Mouse (Mus musculus): ENCODE measurements at regions not wholly inside any gene's neighbourhood (a gene's known extent, or its start where the extent isn't known, plus 50 kb on each side); places are given as distances from the start of the nearest gene placed in this dataset.

DNA sequence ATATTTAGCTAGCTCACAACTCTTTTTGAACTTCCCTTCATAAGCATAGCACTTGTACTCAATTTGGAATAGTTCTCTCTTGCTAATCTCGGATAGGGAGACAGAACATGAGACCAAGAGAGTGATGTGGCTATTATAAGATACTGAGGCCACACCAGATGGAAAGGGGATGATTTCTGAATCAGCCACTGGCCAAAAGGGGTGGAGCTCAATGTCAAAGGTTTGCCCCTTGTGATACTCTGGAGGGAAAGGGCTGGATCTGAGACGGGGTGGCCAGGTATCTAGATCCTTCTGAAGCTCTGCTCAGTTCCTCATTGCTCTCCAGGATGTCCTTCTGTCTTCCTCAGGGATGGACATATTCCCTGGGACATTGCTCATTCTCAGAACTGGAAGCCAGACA, 277.6 kb downstream of the Ccser2 start:
- Histone ChIP-seq H3K4me2 (replicated peaks; ENCODE audit: low read depth, low read length) (no peak overlapping the region), H3K36me3 (ENCODE audit: insufficient read depth, low read length) (no peaks in the 10 kb centered on the region), H3K27ac (ENCODE audit: low read length) (no peak overlapping the region), H3K4me1 (ENCODE audit: insufficient read depth, low read depth, low read length) (no peaks in the 10 kb centered on the region), H3K4me3 (ENCODE audit: low read depth, low read length) (no peak overlapping the region), H3K27me3 (replicated peaks; ENCODE audit: insufficient read depth, low read length) (no peaks in the 10 kb centered on the region), H3K9ac (replicated peaks; ENCODE audit: low read depth) (no peak overlapping the region), H3K9me3 (ENCODE audit: low read length) (no peaks in the 10 kb centered on the region)
- DNase-seq (ENCODE audit: low spot score) (no peak), ATAC-seq (no peak)
- 70% methylated on average over 2 of the region's 2 CpGs for WGBS
- TF ChIP-seq EP300 (IDR thresholded peaks at IDR 0.05) (no peak), CTCF (IDR thresholded peaks at IDR 0.05) (no peak)

DNA sequence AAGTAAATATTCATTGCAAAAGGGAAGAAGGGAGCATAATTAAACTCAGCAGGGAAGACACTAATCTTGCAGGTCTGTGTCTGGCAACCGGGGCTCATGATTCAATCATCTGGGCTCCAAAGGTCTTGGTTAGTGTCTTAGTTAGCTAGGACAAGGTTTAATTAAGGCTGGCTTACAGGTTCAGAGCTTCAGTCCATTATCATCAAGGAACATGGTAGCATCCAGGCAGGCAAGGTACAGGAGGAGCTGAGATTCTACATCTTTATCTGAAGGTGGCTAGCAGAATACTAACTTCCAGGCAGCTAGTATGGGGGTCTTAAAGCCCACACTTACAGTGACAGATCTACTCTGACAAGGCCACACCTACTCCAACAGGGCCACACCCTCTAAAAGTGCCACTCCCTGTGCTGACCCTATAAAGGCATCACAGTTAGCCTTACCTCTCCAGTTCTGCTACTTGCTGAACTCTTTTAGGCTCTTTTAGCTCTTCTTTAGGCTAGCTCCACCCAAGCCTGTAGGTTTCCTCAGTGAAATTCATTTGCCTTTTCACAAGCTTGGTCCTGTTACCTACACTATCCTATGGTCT, 309.8 kb downstream of the Ccser2 start:
- TF ChIP-seq EP300 (IDR thresholded peaks at IDR 0.05) (no peak), CTCF (IDR thresholded peaks at IDR 0.05) (no peak)
- ATAC-seq (no peak), DNase-seq (ENCODE audit: low spot score) (no peak)
- no peaks in the 10 kb centered on the region for H3K36me3 ChIP-seq (ENCODE audit: insufficient read depth, low read length)
- no peak overlapping the region for H3K4me3 ChIP-seq (ENCODE audit: low read depth, low read length)
- WGBS, result 77% methylated on average over 1 of the region's 1 CpGs
- H3K27me3 ChIP-seq (replicated peaks; ENCODE audit: insufficient read depth, low read length), result no peaks in the 10 kb centered on the region
- H3K27ac ChIP-seq (ENCODE audit: low read length), result no peak overlapping the region
- no peaks in the 10 kb centered on the region for H3K9me3 ChIP-seq (ENCODE audit: low read length)
- H3K4me2 ChIP-seq (replicated peaks; ENCODE audit: low read depth, low read length), result no peak overlapping the region
- no peak overlapping the region for H3K9ac ChIP-seq (replicated peaks; ENCODE audit: low read depth)
- H3K4me1 ChIP-seq (ENCODE audit: insufficient read depth, low read depth, low read length), result no peaks in the 10 kb centered on the region

DNA sequence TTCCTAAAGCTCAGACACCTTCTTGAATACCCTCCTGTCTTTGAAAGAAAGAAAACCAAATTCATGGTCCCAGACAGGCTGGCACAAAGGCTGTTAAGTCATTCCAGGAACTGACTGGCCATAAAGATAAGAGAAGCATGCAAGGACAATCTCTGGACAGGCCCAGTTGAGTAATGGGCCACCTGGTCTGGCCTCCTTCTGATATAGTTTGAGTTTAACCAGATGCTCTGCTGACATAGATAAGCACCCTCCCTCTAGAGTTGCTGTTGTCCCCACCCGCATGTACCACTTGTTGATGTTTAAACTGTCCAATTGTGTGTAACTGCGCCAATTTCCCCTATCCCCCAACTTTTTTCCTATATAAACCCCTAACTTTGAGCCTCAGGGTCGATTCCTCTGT, 310.4 kb downstream of the Ccser2 start:
- 58% methylated on average over 3 of the region's 3 CpGs for WGBS
- Histone ChIP-seq H3K36me3 (ENCODE audit: insufficient read depth, low read length) (no peaks in the 10 kb centered on the region), H3K27me3 (replicated peaks; ENCODE audit: insufficient read depth, low read length) (no peaks in the 10 kb centered on the region), H3K9me3 (ENCODE audit: low read length) (no peaks in the 10 kb centered on the region), H3K9ac (replicated peaks; ENCODE audit: low read depth) (no peak overlapping the region), H3K4me3 (ENCODE audit: low read depth, low read length) (no peak overlapping the region), H3K4me1 (ENCODE audit: insufficient read depth, low read depth, low read length) (no peaks in the 10 kb centered on the region), H3K4me2 (replicated peaks; ENCODE audit: low read depth, low read length) (no peak overlapping the region), H3K27ac (ENCODE audit: low read length) (no peak overlapping the region)
- no peak for ATAC-seq
- no peak for DNase-seq (ENCODE audit: low spot score)
- TF ChIP-seq EP300 (IDR thresholded peaks at IDR 0.05) (no peak), CTCF (IDR thresholded peaks at IDR 0.05) (no peak)

DNA sequence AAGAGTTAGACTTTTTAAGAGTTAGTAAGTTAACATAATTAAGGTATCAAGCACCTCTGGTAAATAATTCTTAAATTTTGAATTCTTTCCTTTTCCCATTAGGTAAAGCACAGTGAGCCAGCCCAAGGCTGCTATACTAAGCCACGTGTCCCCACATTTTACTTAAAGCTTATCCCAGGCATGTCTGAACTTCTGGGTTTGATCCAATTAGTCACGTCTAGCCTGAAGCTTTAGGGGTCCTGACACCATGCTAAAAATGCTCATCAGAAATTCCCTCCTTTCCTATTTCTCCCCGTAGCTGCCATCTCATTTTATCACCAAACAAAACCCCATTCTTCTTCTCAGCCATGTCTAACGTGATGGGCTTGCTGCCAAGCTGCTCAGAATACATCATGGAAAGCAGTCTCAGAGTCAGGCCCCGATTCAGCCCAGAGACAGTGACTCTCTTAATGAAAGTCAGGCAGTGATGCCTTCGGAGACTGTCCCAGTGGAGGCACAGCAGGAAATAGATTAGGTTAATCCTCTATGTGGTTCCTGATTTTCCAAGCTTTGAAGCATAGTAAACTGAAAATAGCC, 315.5 kb downstream of the Ccser2 start:
- Histone ChIP-seq H3K27me3 (replicated peaks; ENCODE audit: insufficient read depth, low read length) (no peaks in the 10 kb centered on the region), H3K4me3 (ENCODE audit: low read depth, low read length) (no peak overlapping the region), H3K27ac (ENCODE audit: low read length) (no peak overlapping the region), H3K4me1 (ENCODE audit: insufficient read depth, low read depth, low read length) (no peaks in the 10 kb centered on the region), H3K4me2 (replicated peaks; ENCODE audit: low read depth, low read length) (no peak overlapping the region), H3K36me3 (ENCODE audit: insufficient read depth, low read length) (no peaks in the 10 kb centered on the region), H3K9me3 (ENCODE audit: low read length) (no peaks in the 10 kb centered on the region), H3K9ac (replicated peaks; ENCODE audit: low read depth) (no peak overlapping the region)
- ATAC-seq (no peak), DNase-seq (ENCODE audit: low spot score) (no peak)
- TF ChIP-seq CTCF (IDR thresholded peaks at IDR 0.05) (no peak), EP300 (IDR thresholded peaks at IDR 0.05) (no peak)
- 23% methylated on average over 6 of the region's 6 CpGs for WGBS

DNA sequence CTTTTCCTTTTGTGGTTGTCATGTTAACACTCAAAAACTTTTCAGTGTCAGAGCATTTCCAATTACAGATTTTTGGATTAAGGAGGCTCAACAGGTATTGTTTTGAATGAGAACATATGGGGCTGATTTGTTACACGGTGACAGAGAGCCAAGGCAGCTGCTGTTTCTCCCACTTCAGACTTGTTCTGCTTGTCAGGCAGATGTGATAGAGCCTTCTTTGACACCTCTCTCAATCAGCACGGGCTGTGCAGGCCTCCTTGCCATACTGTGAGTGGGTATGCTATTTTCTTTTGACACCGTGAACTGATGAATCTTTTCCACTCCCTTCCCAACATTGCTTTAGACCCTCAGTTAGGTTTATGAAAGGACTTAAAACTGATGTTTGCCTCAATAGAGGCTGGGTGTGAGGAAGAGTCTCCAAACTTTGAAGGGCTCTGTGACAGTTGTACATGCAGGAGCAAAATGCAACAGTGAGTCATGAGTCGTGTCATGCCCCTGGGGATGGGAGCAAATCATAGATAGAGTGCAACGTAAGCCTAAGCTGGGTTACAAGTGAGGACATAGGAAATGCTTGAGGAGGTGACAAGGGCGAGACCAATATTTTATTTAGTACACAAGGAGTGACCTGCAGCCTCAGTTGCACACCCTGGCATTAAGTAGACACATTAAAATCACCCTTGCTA, 317.4 kb downstream of the Ccser2 start:
- DNase-seq (ENCODE audit: low spot score) (no peak), ATAC-seq (no peak)
- no peaks in the 10 kb centered on the region for H3K9me3 ChIP-seq (ENCODE audit: low read length)
- no peaks in the 10 kb centered on the region for H3K4me1 ChIP-seq (ENCODE audit: insufficient read depth, low read depth, low read length)
- H3K27me3 ChIP-seq (replicated peaks; ENCODE audit: insufficient read depth, low read length), result no peaks in the 10 kb centered on the region
- no peak overlapping the region for H3K4me3 ChIP-seq (ENCODE audit: low read depth, low read length)
- TF ChIP-seq EP300 (IDR thresholded peaks at IDR 0.05), result no peak
- no peak for TF ChIP-seq CTCF (IDR thresholded peaks at IDR 0.05)
- H3K4me2 ChIP-seq (replicated peaks; ENCODE audit: low read depth, low read length), result no peak overlapping the region
- WGBS, result 33% methylated on average over 6 of the region's 6 CpGs
- H3K36me3 ChIP-seq (ENCODE audit: insufficient read depth, low read length), result no peaks in the 10 kb centered on the region
- H3K27ac ChIP-seq (ENCODE audit: low read length), result no peak overlapping the region
- H3K9ac ChIP-seq (replicated peaks; ENCODE audit: low read depth), result no peak overlapping the region

DNA sequence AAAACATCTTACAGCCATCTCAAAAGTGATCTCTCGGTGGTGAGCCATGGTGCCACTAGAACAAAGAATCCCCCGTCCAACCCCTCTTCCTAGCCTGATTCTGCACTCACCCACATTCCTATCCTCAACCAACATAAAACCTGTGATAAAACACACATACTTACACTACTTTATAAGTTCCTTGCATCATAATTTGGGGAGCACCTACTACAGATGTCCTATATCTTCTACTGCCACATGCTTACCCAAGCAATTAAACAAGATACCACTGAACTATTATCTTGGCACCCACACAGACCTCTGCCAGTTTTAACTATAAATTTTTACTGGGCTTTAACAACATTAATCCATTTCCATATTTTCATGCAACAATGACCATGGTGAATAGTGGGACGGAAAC, 321.9 kb downstream of the Ccser2 start:
- 63% methylated on average over 3 of the region's 3 CpGs for WGBS
- TF ChIP-seq EP300 (IDR thresholded peaks at IDR 0.05) (no peak), CTCF (IDR thresholded peaks at IDR 0.05) (no peak)

More for the DNA sequence above, 321.9 kb downstream of the Ccser2 start:
- H3K4me2 ChIP-seq (replicated peaks; ENCODE audit: low read depth, low read length), result no peak overlapping the region
- no peaks in the 10 kb centered on the region for H3K4me1 ChIP-seq (ENCODE audit: insufficient read depth, low read depth, low read length)
- H3K36me3 ChIP-seq (ENCODE audit: insufficient read depth, low read length), result no peaks in the 10 kb centered on the region
- no peaks in the 10 kb centered on the region for H3K9me3 ChIP-seq (ENCODE audit: low read length)
- DNase-seq (ENCODE audit: low spot score), result no peak
- no peak for ATAC-seq
- no peaks in the 10 kb centered on the region for H3K27me3 ChIP-seq (replicated peaks; ENCODE audit: insufficient read depth, low read length)
- H3K27ac ChIP-seq (ENCODE audit: low read length), result no peak overlapping the region
- no peak overlapping the region for H3K4me3 ChIP-seq (ENCODE audit: low read depth, low read length)
- no peak overlapping the region for H3K9ac ChIP-seq (replicated peaks; ENCODE audit: low read depth)

All from lung, postnatal 0 days (tissue).